Mouse (Mus musculus) cortical plate, adult 2 months (tissue): ENCODE measurements at regions not wholly inside any gene's neighbourhood (a gene's known extent, or its start where the extent isn't known, plus 50 kb on each side); places are given as distances from the start of the nearest gene placed in this dataset.

Source experiments
- CTCF ChIP-seq: fragments of 200-500 bp; IDR thresholded peaks from 2 replicates; pipeline ENCODE4 v1.5.1; 2011; ENCODE audit warnings: mild to moderate bottlenecking, control low read depth, low read length; ENCODE audit not compliant: insufficient read depth; ENCODE audit errors: extremely low read depth
- POLR2A ChIP-seq: fragments of 200-500 bp; IDR thresholded peaks from 2 replicates; pipeline ENCODE4 v1.6.1; 2011; ENCODE audit warnings: mild to moderate bottlenecking, low read length, control low read depth; ENCODE audit not compliant: insufficient read depth; ENCODE audit errors: extremely low read depth

- TF ChIP-seq CTCF: no peak
- no peak for TF ChIP-seq POLR2A
Measured at GRCm38 (mm10) chr11:18754732-18755525, 263.9 kb downstream of the Meis1 start.
